Mouse (Mus musculus) thymus, adult 2 months (tissue): Measurements from ENCODE around the gene Sdhaf1.

ENCODE experiments used
- CTCF ChIP-seq: fragments of 200-500 bp; IDR thresholded peaks from 2 replicates; pipeline ENCODE4 v1.5.1; 2012; ENCODE audit warnings: mild to moderate bottlenecking, control low read depth, low read length, moderate library complexity, borderline replicate concordance; ENCODE audit not compliant: control insufficient read depth, poor library complexity, insufficient read depth; ENCODE audit errors: extremely low read depth
- POLR2A ChIP-seq: fragments of 200-500 bp; IDR thresholded peaks from 2 replicates; pipeline ENCODE4 v1.6.1; 2012; ENCODE audit warnings: mild to moderate bottlenecking, low read length, control low read depth, moderate library complexity; ENCODE audit not compliant: control insufficient read depth, poor library complexity, insufficient read depth; ENCODE audit errors: extremely low read depth

DNA sequence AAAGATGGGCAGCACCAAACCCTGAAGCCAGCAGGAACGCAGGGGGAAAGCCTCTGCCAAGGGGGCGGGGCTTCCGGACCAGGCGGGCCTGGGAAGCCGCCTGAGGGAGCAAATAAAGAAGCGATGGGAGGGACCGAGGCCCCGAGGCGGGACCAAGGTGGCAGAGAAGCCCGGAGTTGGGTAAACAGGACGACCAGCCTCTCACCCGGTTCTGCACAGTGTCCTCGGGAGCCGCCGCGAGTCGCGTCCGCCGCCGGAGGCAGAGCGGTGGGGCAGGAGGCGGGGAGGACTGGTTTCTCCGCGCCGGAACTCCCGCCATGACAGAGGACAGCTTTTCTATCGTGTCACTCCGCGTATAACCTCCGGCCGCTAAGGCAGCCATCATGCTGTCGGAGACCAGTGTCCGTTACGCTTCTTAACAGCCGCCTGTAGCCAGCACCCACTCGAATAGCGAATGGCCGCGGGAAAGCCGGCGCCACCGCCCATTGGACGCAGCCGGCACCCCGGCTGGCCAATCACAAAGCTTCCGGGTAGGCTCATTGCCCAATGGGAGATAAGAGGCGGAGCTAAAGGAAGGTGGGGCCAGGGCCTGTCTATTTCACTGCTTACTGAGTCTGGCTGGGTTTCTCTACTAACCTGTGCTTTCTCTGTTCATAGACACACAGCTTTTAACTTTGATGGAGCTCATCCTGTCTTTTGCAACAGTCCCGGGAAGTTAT lies 43.6 kb downstream of the Sdhaf1 start, which contains the start of the genes Thap8 and Wdr62:
- TF ChIP-seq POLR2A (0 out of 2 replicates have a peak, but pooled peaks have one; percentile 35), CTCF (no peak)
